Mouse (Mus musculus) kidney, postnatal 14 days (tissue): ENCODE data around the gene Dcps.

Source experiments
- DNase-seq: peaks from one replicate; pipeline ENCODE4 v3.0.0; 2022; ENCODE audit warnings: mixed read lengths

Gene Dcps

DNA sequence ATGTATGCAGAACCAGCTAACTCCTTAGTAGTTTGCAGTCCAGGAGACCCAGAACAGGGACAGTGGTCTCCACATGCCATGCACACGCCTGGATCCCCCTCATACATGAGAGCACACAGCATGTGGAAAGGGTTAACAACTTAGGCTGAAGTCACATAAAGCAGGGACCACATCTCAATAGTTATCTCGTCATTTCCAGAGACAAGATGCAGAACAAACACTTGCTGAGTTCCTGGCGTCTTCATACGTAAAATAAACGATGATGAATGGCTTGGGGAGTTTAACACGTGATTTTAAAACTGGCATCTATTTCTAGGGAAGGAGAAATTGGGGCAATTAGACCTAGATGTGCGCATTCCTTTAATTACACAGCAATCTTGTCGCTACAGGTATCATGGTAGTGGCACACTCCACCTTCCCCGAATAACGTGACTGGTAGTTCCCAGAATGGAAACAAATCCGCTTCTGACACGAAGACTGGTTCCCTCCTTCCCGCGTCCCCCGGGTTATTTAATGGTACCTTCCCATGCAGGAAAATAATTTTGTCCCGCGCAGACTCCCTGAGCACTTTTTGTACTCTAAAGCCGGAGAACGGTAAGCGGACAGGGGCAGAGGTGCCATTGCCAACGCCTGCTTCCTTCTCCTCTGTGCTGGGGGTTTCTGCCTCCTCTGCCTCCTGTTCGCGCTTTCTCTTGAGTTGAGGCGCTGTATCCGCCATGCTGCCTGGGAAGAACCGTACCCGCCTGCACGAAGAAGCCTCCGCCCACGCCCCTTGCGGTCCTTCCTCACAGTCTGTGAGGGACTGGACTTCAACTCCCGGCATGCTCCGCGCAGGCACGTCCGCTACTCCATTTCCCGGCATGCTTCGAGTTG is at the start of gene Dcps:
Gene Dcps, minus strand, starts transcription at position 811 of the 873 bp plus-strand sequence.
- DNase-seq, result peak; percentile 95

DNA sequence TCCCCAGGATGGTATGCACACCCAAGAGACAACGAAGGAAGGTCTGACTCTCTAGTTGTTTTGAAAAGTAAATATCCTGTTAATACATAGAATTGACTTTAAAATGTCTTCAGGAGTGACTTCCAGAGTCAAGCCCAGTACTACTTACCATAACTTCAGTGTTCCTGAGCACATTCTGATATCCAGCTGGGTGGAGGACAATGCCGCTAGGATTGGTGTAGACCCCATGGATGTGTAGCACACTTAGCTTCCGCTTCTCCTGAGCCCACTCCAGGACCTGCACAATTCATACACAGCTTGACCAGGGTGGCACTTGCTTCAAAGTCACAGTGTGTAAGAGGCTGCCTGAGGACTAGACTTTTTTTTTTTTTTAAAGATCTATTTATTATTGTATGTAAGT is 47.6 kb upstream of the Dcps start:
- DNase-seq, result no peak

GRCm38 (mm10) chr9:35217963-35218362 is 42.1 kb upstream of the Dcps start:
- no peak for DNase-seq

DNA sequence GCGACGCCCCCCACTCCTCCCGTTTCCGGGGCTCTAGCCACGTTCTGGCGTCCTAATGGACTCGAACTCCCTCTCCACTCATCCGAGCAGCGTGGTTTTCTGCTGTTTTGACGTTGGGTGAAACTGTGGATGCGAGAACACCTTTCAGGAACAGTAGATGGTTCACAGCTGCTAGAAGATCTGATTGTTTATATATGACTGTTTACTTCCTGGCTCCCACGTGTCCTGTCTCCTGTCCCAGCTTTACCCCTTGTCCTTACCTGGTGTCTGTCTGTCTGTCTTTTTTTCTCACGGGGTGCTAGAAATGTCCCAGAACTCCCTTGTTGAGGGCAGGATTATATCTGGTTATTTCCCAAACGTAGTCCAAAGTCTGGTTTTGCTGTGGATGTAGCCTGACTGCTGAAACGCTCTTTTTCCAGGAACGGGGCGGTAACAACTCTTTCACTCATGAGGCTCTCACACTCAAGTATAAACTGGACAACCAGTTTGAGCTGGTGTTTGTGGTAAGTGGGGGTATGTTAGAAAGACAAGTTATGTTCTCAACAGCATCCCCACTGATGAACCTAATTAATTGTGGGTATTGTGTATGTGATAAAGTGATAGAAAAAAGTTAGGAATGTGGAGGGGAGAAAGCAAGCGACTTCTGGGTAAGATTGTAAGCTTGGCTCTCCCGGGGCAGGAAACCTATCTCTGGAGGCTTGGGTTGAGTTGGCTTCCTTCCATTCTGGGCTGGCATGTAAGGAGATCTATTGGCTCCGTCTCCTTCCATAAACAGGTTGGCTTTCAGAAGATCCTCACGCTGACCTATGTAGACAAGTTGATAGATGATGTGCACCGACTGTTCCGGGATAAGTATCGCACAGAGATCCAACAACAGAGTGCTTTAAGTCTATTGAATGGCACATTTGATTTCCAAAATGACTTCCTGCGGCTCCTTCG is 36.0 kb upstream of the Dcps start:
- DNase-seq, result peak; percentile 12

- peak; percentile 99 for DNase-seq
These were observed 34.9 kb upstream of the Dcps start, which contains the start of gene Foxred1 for GRCm38 (mm10) chr9:35210542-35211474. Gene Foxred1 (minus strand): TSS chr9:35211055.

DNA sequence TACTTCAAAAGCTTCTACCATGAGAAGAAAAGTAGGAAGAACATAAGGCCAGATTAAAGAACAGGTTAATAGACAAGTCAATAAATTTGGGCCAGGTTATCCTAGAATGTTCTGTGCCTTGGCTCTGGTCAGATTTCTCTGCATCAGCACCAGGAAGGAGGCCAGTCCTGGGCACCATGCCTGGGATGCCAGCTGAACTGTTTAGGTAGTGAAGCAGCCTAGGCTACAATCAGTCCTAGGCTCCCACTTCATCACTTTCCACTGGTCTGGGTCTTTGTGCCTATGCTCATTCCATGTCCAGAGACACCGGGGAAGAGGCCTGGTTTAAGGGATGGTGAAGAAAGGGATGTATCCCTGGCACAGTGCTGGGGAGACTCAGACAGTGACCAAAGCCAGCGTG is 28.6 kb upstream of the Dcps start:
- no peak for DNase-seq

DNA sequence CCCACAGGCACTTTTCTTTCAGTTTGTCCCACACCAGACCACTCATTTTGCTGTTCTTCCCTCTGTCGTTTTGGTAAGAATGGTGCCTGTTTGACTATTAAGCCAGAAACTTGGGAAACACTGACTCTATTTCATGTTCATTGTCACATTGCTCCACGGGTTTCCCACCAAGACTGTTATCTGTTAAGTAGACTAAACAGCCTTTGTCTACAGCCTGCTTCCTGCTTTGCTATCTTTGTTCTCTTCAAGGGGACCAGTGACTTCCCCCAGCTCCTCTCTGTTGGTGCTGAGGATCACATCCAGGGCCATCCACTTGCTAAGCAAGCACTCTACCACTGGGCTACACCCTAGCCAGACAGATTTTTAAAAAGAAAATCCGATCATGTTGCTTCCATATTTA is 27.7 kb upstream of the Dcps start:
- DNase-seq, result no peak

- no peak for DNase-seq
These were observed 24.7 kb upstream of the Dcps start for GRCm38 (mm10) chr9:35200529-35201060.

DNA sequence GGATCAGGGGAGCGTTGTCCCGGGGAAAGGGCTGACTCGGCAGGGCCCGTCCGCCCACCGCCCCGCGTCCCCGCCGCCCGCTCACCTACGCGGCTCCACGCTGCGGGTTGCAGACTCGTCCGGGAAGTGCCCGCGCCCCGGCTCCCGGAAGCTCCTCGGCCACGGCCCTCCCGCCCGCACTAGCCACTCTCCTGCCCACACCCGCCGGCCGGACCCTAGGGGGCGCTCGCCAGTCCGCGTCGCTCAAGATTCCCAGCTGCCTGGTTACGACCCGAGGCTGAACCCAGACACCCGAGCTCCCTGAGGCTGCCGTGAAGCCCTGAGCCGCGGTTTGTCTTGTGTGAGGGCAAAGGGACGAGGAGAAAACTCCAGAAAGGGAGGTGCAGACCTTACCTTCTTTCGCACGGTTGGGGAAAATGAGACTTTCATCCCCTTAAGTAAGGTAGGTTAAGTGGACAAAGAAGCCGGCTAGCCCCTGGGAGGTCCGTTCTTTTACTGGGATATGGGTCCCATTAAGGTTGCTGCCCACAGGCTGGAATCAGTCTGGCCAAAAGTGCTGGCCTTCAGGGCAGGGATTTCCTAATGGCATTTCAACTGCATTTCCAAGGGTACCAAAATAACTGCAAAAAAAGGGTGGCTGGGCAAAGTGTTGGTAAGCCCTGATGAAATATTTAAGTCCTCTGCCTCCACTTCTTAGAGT is 24.1 kb upstream of the Dcps start, which contains the start of the genes Srpr and Tirap:
Gene Srpr, plus strand, starts transcription at position 404 of the 700 bp plus-strand sequence.
Gene Tirap, minus strand, starts transcription at position 520 of the 700 bp plus-strand sequence.
- peak; percentile 93 for DNase-seq

DNA sequence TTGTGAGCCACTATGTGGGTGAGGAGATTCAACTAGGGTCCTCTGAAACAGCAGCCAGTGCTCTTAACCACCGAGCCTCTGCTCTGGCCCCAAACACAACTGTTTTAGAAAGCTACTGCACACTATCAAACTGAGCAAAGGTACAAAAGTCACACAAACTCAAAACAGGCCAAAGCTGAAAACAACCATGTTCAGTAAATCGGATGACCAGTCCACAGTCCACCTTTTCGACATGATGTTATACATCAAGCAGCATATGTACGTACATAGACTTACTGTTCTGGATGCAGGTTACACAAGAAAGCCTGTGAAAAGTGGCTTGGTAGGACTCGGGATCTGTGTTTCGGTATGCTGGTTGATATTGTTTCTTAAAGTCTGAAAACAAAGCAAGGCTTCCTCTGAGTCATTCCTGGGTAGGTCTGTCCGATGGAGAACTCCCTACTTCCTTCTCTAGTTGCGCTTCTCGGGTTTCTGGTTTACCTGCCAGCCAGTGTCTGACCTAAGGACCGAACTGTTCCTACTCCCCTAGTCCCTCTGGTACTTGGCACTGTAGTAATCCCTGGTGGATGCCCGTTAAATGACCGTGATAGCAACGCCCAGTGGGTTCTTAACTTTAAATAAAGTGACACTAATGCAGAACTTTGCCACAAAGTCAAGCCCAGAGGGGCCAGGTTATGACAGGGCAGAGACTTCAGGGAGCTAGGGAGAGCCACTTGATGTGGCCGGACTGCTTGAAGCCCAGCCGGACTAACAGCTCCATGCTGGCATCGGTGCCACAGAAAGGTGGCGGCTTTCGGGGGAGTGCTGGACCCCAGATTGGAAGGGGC is 23.3 kb upstream of the Dcps start:
- DNase-seq, result no peak

- DNase-seq, result no peak
These were observed 22.5 kb upstream of the Dcps start for GRCm38 (mm10) chr9:35198351-35198750.

DNA sequence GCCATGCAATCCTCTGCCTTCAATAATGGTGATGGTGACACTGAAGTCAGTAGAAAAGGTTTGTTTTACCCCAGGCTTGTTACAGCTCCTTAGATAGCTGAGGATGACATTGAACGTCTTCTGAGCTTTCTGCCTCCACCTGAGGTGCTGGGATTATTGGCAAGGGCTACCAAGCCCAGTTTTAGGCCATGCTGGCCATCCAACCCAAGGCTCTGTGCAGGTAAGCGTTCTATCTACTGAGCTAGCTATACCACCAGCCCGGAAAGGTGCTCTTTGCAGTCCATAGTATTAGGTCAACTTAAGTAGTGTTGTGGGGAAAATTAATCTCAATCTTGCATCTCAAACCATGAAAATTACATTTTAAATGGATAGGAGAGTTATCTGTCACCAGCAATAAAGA is 21.8 kb upstream of the Dcps start:
- no peak for DNase-seq

GRCm38 (mm10) chr9:35194048-35194447 is 18.2 kb upstream of the Dcps start:
- DNase-seq, result no peak

DNA sequence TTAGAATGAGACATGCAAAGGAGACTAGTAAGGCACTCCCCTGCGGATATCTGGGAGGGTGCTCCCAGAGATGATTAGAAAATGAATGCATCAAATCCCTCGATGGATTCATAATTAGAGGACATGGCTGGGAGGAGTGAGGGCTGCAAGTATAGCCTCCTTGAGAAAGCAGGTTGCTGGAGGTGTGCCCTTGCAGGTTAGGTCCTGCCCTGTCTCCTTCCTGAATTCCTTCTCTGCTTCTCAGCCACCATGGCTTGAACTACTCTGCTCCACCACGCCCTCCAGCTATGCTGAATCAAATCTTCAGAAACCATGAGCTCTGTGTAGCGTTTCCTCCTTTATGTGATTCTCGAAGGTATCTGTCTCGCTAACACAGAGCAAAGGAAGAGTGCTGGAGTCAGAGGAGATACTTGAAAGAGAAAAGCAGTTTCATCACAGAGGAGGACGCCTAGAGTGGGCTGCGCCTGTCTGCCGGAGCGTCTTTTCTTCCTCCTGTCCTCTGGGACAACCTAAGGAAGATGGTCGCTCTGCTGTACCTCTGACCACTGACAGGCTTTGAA is 17.2 kb upstream of the Dcps start:
- DNase-seq, result no peak

DNA sequence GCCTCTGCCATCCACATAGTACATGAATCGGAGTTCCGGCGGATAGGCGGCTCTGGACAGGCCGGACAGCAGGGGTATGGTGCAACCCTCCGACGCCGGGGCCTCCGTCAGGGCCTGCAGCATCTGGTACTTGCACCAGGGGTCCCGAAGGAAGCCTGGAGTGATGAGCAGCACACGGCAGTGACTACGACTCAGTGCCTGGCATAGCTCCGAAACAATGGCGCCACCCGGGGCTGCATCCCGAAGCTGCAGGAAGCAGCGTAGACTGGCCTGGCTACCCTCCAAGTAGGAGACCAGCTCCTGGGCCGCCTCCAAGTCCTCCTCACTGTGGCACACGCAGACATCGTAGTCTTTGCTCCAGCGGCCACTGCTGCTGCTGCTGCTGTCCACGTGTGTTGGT is 12.8 kb upstream of the Dcps start:
- DNase-seq, result peak; percentile 45

DNA sequence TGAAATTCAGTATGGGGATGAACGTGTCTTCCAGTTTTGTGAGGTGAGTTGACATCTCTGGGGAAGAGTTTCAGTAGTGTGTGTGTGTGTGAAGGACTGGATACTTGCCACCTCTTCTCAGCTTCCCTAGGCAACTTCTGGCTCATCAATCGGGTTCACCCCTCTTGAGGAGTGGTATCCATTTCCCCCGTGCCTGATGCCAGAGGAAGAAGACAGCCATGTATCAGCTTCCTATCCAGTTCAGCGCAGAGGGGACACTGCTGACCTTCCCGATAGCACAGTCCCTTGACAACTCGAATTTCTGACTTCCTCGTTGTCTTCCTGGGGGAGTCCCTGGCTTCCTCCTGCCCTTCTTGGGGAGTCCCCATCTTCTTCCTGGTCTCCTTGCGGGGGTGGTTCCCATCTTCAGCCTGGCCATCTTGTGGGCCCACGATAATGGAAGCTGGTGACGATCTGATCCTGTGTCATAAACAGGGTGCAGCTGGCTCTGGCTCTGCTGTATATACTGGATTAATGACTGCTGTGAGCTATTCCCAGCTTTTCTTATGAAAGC is 11.6 kb upstream of the Dcps start:
- DNase-seq, result no peak

GRCm38 (mm10) chr9:35186430-35186829 is 10.6 kb upstream of the Dcps start:
- DNase-seq, result no peak

DNA sequence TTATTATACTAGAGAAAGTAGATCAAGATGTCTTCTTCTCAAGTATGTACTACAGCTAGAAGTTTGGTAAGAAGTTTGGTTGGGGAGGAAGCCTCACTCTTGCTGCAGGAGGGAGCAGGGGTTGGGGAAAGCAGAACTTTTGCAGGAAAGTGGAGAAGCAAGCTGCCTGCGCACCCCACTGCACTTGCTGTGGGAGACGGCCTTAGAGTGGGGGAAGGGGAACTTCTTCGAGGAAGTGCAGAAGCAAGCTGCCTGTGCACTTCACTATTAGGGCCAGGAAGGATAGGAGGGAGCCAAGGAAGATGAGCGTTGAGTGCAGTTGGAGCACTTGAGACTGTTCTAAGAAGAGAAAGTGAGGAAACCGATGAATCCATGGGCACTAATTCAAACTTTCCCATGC is 7.5 kb upstream of the Dcps start:
- no peak for DNase-seq

GRCm38 (mm10) chr9:35182832-35183231 is 7.0 kb upstream of the Dcps start:
- no peak for DNase-seq
